Mouse (Mus musculus) lung, postnatal 25 days (tissue): ENCODE data around the gene Ttll6.
A peak's percentile ranks its signal among the peaks of the same experiment; 100 is the strongest.

Experiments
- DNase-seq: peaks from one replicate; pipeline ENCODE4 v3.0.0; 2022; ENCODE audit warnings: low spot score

The Ttll6 gene

DNA sequence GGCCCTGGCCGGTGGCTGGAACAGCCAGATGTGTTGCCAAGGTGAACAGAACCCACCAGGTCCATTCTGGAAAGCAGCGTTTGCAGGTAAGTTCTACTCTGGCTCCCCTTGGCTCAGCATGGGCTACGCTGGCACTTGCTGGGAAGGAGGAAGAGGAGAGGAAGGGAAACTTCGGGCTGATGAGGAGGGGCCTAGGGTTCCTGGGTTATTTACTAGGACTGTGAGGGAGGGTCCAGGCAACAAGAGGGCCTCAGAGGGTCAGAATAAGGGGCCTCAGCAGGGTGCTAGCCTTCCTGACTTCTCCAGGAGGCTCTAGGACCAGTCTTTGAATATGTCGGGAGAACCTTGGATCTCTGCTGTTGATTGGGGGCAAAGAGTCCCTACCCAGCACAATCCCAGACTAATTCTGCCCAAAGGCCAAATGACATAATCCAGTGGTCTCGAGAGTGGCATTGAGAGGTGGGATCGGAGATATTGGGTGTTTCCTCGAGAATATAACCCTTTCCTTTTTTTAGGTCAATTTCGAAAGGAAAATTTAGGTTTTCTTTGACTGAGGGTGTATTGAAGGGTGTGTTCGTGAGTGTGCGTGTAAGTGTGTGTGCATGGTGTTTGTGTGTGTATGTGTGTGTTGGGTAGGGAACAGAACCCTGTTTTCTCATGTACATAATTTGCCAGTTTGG, 61.5 kb downstream of the Ttll6 start:
- no peak for DNase-seq

DNA sequence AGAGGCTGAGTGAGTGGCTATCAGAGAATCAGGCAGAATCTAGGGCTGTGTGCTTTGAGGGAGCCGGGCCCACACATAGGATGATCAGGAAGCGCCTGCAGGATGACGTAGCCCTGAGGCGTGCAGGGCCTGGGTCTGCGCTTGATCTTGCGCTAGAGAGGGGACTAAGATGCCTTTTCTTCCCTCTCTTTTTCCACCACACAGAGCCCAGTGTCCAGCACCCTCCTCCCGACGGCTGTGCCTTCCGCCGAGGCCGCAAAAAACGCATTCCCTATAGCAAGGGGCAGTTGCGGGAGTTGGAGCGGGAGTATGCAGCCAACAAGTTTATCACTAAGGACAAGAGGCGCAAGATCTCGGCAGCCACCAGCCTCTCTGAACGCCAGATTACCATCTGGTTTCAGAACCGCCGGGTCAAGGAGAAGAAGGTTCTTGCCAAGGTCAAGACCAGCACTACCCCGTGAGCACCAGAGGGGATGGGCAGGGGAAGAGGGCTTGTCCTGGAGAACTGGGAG, 62.2 kb downstream of the Ttll6 start:
- DNase-seq, result no peak

DNA sequence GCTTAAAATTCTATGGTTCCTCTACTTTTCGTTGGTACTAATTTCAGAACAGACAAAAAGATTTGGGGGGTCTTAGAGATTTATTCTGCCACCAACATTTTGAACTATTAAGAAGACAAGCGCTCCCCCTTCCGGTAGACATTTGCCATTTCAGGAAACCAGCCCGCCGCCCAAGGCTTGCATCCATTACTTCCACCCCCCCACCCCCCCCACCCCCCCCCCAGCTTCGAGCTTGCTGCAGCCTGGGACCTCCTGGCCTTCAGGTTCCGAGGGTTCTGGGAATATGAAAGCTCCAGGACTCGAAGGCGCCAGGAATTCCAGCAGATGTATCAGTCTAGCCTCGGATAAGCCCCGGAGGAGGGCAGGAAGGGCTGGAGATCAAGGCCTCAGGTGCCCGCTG, 65.1 kb downstream of the Ttll6 start:
- DNase-seq, result peak; percentile 13

DNA sequence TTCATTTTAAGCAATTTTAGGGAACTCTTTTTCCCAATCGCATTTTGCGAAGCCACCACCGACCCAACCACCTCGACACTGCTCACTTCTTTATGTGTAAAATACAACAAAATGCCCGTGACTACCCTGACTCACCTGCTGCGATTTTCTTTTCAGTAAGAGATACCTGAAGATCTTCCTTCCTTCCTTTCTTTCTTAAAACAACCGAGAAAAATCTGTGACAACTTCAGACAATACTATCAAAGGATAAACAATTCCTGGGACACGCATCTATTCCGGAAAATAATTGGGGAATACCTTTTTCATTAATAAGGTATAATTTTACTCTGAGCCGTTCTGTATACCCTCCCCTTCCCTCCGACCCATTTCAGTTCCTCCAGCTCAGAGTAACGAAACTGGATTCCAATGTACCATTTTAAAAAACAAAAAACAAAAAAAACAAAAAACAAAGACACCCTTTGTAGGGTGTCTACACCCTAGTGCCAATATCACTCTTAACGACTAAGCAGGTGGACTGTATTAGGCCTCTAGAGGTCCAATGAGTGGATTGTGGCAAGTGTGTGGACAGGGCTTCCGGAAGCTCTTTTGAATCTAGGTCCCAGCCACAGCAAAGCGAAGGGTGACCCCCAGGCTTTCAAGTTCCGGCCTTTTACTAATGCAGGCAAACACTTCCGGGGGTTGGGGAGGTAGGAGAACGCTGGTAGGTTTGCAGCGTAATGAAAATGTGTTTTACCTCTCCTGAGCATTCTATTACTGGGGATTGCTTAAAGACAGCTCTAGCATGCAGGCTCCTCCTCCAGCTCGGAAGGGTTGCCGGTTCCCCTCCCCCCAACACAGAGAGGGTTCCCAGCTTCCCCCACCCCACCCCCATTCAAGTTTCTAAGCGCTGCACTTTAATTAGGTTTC, 65.8 kb downstream of the Ttll6 start:
- no peak for DNase-seq

DNA sequence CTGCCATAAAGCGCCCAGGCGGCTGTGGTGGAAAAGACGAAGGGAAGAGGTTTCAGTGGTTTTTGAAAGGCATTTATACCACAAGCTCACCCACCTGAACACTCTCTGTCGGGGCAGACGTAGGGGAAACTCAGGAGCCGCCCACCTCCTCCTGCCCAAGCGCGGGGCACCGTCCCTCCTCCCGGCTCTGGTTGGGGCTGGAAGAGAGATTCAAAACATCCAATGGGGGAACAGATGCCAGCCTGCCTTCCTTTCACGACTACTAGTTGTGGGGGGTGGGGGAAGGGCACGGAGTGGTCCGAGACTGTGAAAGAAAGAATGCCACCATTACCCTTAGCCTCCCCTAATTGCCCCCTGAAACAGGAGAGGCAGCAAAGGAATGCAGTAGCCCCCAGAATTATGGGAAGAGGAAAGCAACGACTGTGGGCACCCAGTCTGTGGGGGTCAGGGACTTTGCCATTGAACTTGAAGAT, 66.6 kb downstream of the Ttll6 start:
- DNase-seq, result no peak

DNA sequence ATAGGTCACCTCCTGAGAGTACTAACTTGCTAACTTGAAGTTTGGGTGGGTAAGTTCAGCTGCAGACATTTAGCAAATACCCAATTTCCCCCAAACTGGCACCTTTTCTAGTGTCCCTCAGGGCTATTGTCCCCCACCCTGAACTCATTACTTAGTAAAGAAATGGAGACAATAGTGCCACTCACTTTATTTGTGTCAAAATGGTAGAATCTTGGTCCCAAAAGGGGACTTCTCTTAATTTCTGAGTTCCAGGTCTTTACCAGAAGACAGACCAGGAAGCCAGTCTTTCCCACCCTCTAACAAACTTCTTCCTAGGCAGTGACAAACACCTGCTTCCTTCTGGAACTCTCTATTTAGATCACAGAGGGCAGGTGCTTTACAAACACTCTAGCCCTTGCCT, 68.2 kb downstream of the Ttll6 start:
- no peak for DNase-seq

DNA sequence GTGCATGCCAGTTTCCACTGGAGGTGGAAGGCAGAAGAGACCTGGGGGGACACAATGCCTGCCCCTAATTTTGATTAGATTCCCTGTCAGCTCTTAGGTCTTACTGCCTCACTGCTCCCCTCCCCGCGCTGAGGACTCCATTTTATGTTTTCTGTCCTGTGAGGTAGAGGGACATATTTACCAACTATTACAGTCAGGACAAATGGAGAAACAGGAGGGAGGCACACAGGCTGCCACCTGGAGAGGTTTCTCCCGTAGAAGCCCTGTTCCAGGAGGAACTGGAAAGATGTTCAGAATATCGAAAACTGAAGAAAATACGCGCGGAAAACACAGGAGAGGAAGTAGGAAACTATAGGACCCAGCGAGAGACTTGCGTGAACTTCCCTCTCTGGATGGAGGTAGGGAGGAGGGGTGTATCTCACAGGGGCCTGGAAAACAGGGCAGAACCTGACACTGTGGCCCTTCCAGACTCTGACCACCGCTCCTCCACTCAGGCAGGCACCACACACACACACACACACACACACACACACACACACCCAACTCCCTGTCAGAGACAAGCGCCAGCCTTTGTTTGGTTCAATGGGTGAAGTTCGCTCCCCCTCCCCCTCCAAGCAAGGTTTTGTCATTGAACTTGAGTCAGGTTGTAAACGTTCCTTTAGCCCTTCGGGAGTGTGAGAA, 69.0 kb downstream of the Ttll6 start:
- DNase-seq, result no peak

DNA sequence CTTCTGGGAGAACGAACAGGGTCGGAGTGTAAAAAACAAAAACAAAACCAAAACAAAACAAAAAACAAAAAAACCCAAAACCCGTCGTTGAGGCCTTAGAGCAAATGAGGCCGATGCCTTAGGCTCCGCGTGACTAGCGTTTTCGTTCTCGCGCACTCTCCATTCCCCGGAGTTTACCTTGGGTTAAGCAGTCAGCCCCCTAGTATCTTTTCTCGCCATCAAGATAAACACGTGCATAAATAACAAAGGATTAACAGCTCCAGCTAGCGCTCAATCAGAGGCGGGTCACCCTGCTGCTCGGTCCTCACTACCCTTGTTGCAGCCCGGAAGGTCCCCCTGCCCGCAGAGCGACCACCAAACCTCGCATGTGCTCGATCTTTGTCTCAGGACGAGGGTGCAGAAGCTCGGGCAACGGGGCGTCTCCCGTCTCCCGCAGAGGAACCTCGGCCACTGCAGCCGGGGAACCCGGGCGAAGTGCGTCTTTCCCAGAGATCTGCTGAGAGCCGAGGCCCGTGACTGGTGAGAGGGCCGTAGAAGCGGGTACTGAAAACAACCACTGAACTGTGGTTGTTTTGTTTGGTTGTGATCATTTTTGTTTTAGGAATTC, 69.7 kb downstream of the Ttll6 start:
- no peak for DNase-seq

DNA sequence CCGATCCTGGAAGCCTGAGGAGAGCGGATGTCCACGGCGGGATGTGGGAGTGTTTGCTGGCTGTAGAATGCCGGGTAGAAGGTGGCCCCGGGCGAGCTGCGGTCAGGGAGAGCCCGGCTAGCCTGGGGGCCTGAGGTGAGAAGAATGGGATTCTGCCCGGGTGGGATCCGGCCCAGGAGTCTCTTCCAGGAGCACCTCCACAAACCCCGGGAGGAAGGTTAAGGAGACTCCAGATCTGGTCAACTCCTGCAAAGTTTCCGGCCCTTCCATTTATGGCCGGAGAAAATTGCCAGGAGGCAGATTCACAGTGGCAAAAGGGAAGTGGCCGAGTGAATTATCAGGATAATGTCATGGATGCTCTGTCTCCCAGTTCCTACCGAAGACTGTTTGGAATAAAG, 70.2 kb downstream of the Ttll6 start:
- no peak for DNase-seq

DNA sequence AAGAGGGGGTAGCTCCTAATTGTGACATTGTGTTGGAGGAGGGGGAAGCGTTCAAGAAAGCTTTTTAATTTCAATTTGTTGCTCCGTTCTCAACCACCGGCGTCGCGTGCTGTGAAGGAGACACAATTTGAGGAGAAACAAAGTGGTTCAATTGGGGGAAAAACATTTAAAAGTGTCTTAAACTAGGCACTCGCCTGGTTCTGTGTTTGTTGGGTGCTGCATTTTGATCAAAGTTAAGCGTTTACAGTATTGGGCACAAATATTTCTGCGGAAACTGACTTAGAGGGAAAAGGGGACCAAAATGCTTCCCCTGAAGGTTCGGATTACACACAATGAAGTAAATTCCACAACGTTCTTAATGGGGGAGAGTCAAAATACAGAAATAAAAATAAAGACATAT, 70.8 kb downstream of the Ttll6 start:
- no peak for DNase-seq

DNA sequence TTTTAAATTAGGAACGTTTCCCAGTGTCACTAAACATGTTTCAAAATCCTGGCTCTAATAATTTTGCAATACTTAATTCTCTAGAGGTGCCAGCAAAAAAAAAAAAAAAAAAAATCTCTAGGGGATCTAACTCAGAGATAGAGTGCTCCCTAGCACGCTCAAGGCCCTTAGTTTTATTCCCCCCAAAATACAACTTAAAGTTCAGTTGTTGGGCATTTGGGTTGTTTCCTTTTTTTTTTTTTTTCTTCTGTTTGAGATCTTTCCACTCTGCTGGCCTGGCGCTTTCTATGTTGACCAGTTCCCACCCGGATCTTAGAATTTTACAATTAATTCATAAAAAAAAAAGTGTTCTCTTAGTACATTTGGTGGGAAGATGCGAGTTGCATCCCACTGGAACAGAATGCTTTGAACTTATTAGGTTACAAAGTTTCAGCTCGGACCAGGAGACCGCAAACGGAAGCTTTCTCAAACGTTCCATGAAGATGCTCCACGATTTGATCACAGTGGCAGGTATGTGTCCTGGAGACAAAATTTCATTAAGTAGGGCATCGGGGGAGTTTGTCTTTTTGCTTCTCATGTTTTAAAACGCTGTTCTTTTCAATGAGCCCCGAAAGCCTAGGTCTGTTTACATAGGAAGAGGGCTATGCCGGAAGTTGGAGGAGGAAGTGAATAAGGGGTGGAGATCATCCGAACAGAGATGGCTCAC, 72.0 kb downstream of the Ttll6 start:
- DNase-seq, result no peak
